Mouse (Mus musculus): ENCODE results near the gene Otub1.

Gene Otub1

GRCm38 (mm10) chr19:7176041-7176696 is 29.9 kb downstream of the Otub1 start:
- DNase-seq (ENCODE audit: low spot score), result peak; percentile 55

- DNase-seq (ENCODE audit: low spot score), result peak; percentile 84
Observed at GRCm38 (mm10) chr19:7172051-7172866, 33.9 kb downstream of the Otub1 start.

- DNase-seq (ENCODE audit: low spot score), result peak; percentile 59
Observed at GRCm38 (mm10) chr19:7171447-7171846, 34.7 kb downstream of the Otub1 start.

- DNase-seq (ENCODE audit: low spot score), result no peak
Observed at GRCm38 (mm10) chr19:7170916-7171315, 35.2 kb downstream of the Otub1 start.

- no peak for DNase-seq (ENCODE audit: low spot score)
Observed at GRCm38 (mm10) chr19:7168423-7168822, 37.7 kb downstream of the Otub1 start.

- DNase-seq (ENCODE audit: low spot score), result no peak
Observed at GRCm38 (mm10) chr19:7166767-7167166, 39.3 kb downstream of the Otub1 start.

- no peak for DNase-seq (ENCODE audit: low spot score)
Observed at GRCm38 (mm10) chr19:7166200-7166711, 39.9 kb downstream of the Otub1 start.

- DNase-seq (ENCODE audit: low spot score), result peak; percentile 57
Observed at GRCm38 (mm10) chr19:7165509-7166199, 40.5 kb downstream of the Otub1 start.

GRCm38 (mm10) chr19:7164820-7165323 is 41.2 kb downstream of the Otub1 start:
- no peak for DNase-seq (ENCODE audit: low spot score)

- DNase-seq (ENCODE audit: low spot score), result no peak
Observed at GRCm38 (mm10) chr19:7164238-7164637, 41.9 kb downstream of the Otub1 start.

- no peak for DNase-seq (ENCODE audit: low spot score)
Observed at GRCm38 (mm10) chr19:7161064-7161463, 45.1 kb downstream of the Otub1 start.

- peak; percentile 80 for DNase-seq (ENCODE audit: low spot score)
Observed at GRCm38 (mm10) chr19:7160151-7160906, 45.8 kb downstream of the Otub1 start.

- peak; percentile 60 for DNase-seq (ENCODE audit: low spot score)
Observed at GRCm38 (mm10) chr19:7157734-7158133, 48.4 kb downstream of the Otub1 start.

GRCm38 (mm10) chr19:7155196-7155595 is 50.9 kb downstream of the Otub1 start:
- DNase-seq (ENCODE audit: low spot score), result peak; percentile 51

GRCm38 (mm10) chr19:7153232-7153631 is 52.9 kb downstream of the Otub1 start:
- DNase-seq (ENCODE audit: low spot score), result peak; percentile 65

GRCm38 (mm10) chr19:7151927-7152653 is 54.0 kb downstream of the Otub1 start:
- DNase-seq (ENCODE audit: low spot score), result peak; percentile 2

- DNase-seq (ENCODE audit: low spot score), result peak; percentile 38
Observed at GRCm38 (mm10) chr19:7151300-7151926, 54.7 kb downstream of the Otub1 start.

- DNase-seq (ENCODE audit: low spot score), result peak; percentile 29
Observed at GRCm38 (mm10) chr19:7149158-7149685, 56.9 kb downstream of the Otub1 start.

- no peak for DNase-seq (ENCODE audit: low spot score)
Observed at GRCm38 (mm10) chr19:7148541-7149085, 57.5 kb downstream of the Otub1 start.
